Mouse (Mus musculus) gastrocnemius, adult 8-10 months (tissue): ENCODE results near the gene Zfp93. TPM values are rescaled to one million over a fixed set of nuclear protein-coding genes. Genes with fewer than 3 reads are reported as not detected.

ENCODE experiments used
- total RNA-seq, 4 experiments: library from RNA; stranded (reverse); gene quantifications; 2 replicates each; pipeline ENCODE4 v1.2.4; 2022

The Zfp93 gene
- total RNA-seq, 4 experiments from 2014 or later: 5.9 to 6.9 (median 6.2) TPM

Other genes starting within 250 kb of the Zfp93 start
- gene Vmn1r183, start 217.2 kb upstream of the Zfp93 start, total RNA-seq: not detected
- gene Zfp180, start 188.5 kb upstream of the Zfp93 start, total RNA-seq: 10 to 100 TPM; 18.4 to 22.1 (median 18.7) TPM
- 1 to 10 TPM; 4.5 to 6.1 (median 5.3) TPM for gene Zfp112, start 158.1 kb upstream of the Zfp93 start, total RNA-seq
- 1 to 10 TPM; 3.6 to 4.7 (median 4.0) TPM for gene Zfp235, start 136.3 kb upstream of the Zfp93 start, total RNA-seq
- gene Zfp114, start 95.4 kb upstream of the Zfp93 start, total RNA-seq: under 1 TPM in 3 of 4 experiments, not detected in 1; 0.15 to 0.34 (median 0.19) TPM
- 1 to 10 TPM; 2.1 to 3.7 (median 2.9) TPM for gene Zfp111, start 59.0 kb upstream of the Zfp93 start, total RNA-seq
- 1 to 10 TPM; 2.1 to 3.5 (median 3.2) TPM for gene Zfp109, start 32.9 kb upstream of the Zfp93 start, total RNA-seq
- 1 to 10 TPM; 2.0 to 2.4 (median 2.2) TPM for gene Zfp108, start 15.6 kb upstream of the Zfp93 start, total RNA-seq
- 1 to 10 TPM; 2.8 to 4.9 (median 3.3) TPM for gene Zfp61, start 30.8 kb downstream of the Zfp93 start, total RNA-seq
- gene Zfp94, start 46.2 kb downstream of the Zfp93 start, total RNA-seq: 1 to 10 TPM; 1.7 to 3.1 (median 2.9) TPM
- gene Tescl, start 63.5 kb downstream of the Zfp93 start, total RNA-seq: not detected
- gene Lypd5, start 78.8 kb downstream of the Zfp93 start, total RNA-seq: not detected
- under 1 TPM; 0.17 to 0.74 (median 0.24) TPM for gene Kcnn4, start 99.8 kb downstream of the Zfp93 start, total RNA-seq
- 10 to 100 TPM in 2 of 4 experiments, 1 to 10 TPM in 2; 8.8 to 10.4 (median 9.9) TPM for gene Smg9, start 129.2 kb downstream of the Zfp93 start, total RNA-seq
- gene Irgc1, start 181.9 kb downstream of the Zfp93 start, total RNA-seq: not detected
- under 1 TPM; 0.41 to 0.92 (median 0.63) TPM for gene Plaur, start 192.1 kb downstream of the Zfp93 start, total RNA-seq
- gene Cadm4, start 211.6 kb downstream of the Zfp93 start, total RNA-seq: 1 to 10 TPM in 3 of 4 experiments, under 1 TPM in 1; 0.87 to 3.6 (median 1.8) TPM
- gene Zfp428, start 236.6 kb downstream of the Zfp93 start, total RNA-seq: 1 to 10 TPM; 2.5 to 5.2 (median 4.0) TPM
- not detected for gene AC161166.1, start 242.0 kb downstream of the Zfp93 start, total RNA-seq